Mouse (Mus musculus) hindbrain, embryonic 16.5 days (tissue): Measurements from ENCODE around the gene Gnl1. TPM values are rescaled to one million over a fixed set of nuclear protein-coding genes. Genes with fewer than 3 reads are reported as not detected.
"Not testable (repeated sequence)": the region's sequence is repeated elsewhere in the genome, so short reads cannot be mapped to it uniquely, and the experiment has no call there.

ENCODE experiments used
- ATAC-seq: fragments of 200-750 bp; cut with Nextera tagmentation; 2 replicates; pipeline ENCODE4 v1.8.0; 2017; ENCODE audit warnings: moderate TSS enrichment, moderate library complexity
- H3K27ac ChIP-seq: fragments of 300-500 bp; sonication (generic); 2 replicates; pipeline ENCODE4 v1.5.1; 2014; ENCODE audit warnings: low read depth, mild to moderate bottlenecking, control low read depth, low read length, moderate library complexity
- H3K27me3 ChIP-seq: fragments of 300-500 bp; sonication (generic); replicated peaks from 2 replicates; pipeline ENCODE4 v1.6.1; 2014; ENCODE audit warnings: low read length; ENCODE audit not compliant: control insufficient read depth, insufficient read depth
- H3K36me3 ChIP-seq: fragments of 300-500 bp; sonication (generic); 2 replicates; pipeline ENCODE4 v1.6.1; 2014; ENCODE audit warnings: mild to moderate bottlenecking, low read length, moderate library complexity, mixed read lengths; ENCODE audit not compliant: control insufficient read depth, insufficient read depth
- H3K4me1 ChIP-seq: fragments of 300-500 bp; sonication (generic); 2 replicates; pipeline ENCODE4 v1.6.1; 2014; ENCODE audit warnings: low read depth, low read length; ENCODE audit not compliant: control insufficient read depth, insufficient read depth
- H3K4me2 ChIP-seq: fragments of 300-500 bp; sonication (generic); 2 replicates; pipeline ENCODE4 v1.6.1; 2014; ENCODE audit warnings: mild to moderate bottlenecking, low read length, control low read depth, moderate library complexity
- H3K4me3 ChIP-seq: fragments of 300-500 bp; sonication (generic); 2 replicates; pipeline ENCODE4 v1.5.1; 2014; ENCODE audit warnings: mild to moderate bottlenecking, low read length, control low read depth, moderate library complexity
- H3K9ac ChIP-seq: fragments of 300-500 bp; sonication (generic); 2 replicates; pipeline ENCODE4 v1.6.1; 2014; ENCODE audit warnings: low read depth, mild to moderate bottlenecking, control low read depth, low read length, moderate library complexity
- H3K9me3 ChIP-seq: fragments of 300-500 bp; sonication (generic); 2 replicates; pipeline ENCODE4 v1.6.1; 2014; ENCODE audit warnings: mild to moderate bottlenecking, low read length, moderate library complexity; ENCODE audit not compliant: control insufficient read depth
- WGBS: fragments of 180-500 bp; shearing (Covaris S2); extraction: QIAGEN DNeasy Blood & Tissue Kit; methylation state at CpG from one replicate; pipeline ENCODE4 v1.1.7; 2014; 5-methylcytosine and 5-hydroxymethylcytosine counted together
- microRNA counts: library from miRNA; unstranded; fragments of <30 nt; microRNA quantifications from one replicate; lab custom pipeline; 2016
- microRNA-seq: library from miRNA; unstranded; fragments of <30 nt; microRNA quantifications from one replicate; pipeline ENCODE4, GENCODE M21; 2017
- polyA plus RNA-seq: library from polyadenylated mRNA; unstranded; fragments of >200 nt; fragmentation: Nextera tagmentation; extraction: Ambion mirVana; gene quantifications from 2 replicates; pipeline ENCODE4 v1.2.1, GENCODE M21; 2015

Gnl1 gene
- polyA plus RNA-seq, 1 experiment from 2014 or later, result 74.1 TPM

- not testable (repeated sequence) for H3K9me3 ChIP-seq, H3K36me3 ChIP-seq, H3K4me1 ChIP-seq, H3K27ac ChIP-seq, H3K27me3 ChIP-seq
- Histone ChIP-seq H3K4me3 (peak overlapping the region; percentile 46), H3K4me2 (peak overlapping the region; percentile 85), H3K9ac (peak overlapping the region; percentile 25)
- 36% methylated on average over 8 of the region's 8 CpGs for WGBS
- peak; percentile 6; the same call in 1 of the 2 replicates for ATAC-seq
Measured at GRCm38 (mm10) chr17:36030703-36031582, 51.3 kb downstream of the Gnl1 start.

- H3K4me3 ChIP-seq, result peak overlapping the region; percentile 46
- not testable (repeated sequence) for H3K9me3 ChIP-seq, H3K27ac ChIP-seq, H3K4me1 ChIP-seq, H3K36me3 ChIP-seq, H3K27me3 ChIP-seq
- whole genome bisulfite sequencing, result 1% methylated on average over 37 of the region's 40 CpGs
- peak; percentile 86 for ATAC-seq
- H3K9ac ChIP-seq, result peak overlapping the region; percentile 57
- H3K4me2 ChIP-seq, result peak overlapping the region; percentile 85
Measured at GRCm38 (mm10) chr17:36031583-36032331, 52.1 kb downstream of the Gnl1 start.

GRCm38 (mm10) chr17:36032351-36032875 is 52.8 kb downstream of the Gnl1 start, which contains the start of gene H2-T23:
TSS of gene H2-T23 (minus strand) at chr17:36032855.
- 1% methylated on average over 19 of the region's 25 CpGs for WGBS
- Histone ChIP-seq H3K4me2 (peak within 1 kb of the TSS; percentile 85), H3K9ac (peak within 1 kb of the TSS; percentile 57), H3K4me3 (peak within 1 kb of the TSS; percentile 46)
- H3K27me3 ChIP-seq, H3K9me3 ChIP-seq, H3K4me1 ChIP-seq, H3K27ac ChIP-seq, H3K36me3 ChIP-seq: not testable (repeated sequence)
- peak; percentile 25; the same call in 1 of the 2 replicates for ATAC-seq

- not testable (repeated sequence) for H3K27ac ChIP-seq, H3K4me3 ChIP-seq, H3K27me3 ChIP-seq, H3K36me3 ChIP-seq, ATAC-seq, H3K4me1 ChIP-seq, H3K9me3 ChIP-seq, H3K9ac ChIP-seq, H3K4me2 ChIP-seq
- WGBS, result 55% methylated on average over 3 of the region's 3 CpGs
Measured at GRCm38 (mm10) chr17:36034524-36034923, 54.9 kb downstream of the Gnl1 start.

GRCm38 (mm10) chr17:36035010-36035638 is 55.5 kb downstream of the Gnl1 start:
- not testable (repeated sequence) for H3K27ac ChIP-seq, H3K9me3 ChIP-seq, H3K4me3 ChIP-seq, H3K36me3 ChIP-seq, H3K4me2 ChIP-seq, H3K27me3 ChIP-seq, H3K9ac ChIP-seq, H3K4me1 ChIP-seq, ATAC-seq
- 45% methylated on average over 3 of the region's 3 CpGs for WGBS

GRCm38 (mm10) chr17:36036126-36036525 is 56.5 kb downstream of the Gnl1 start:
- H3K27me3 ChIP-seq, H3K4me3 ChIP-seq, H3K4me1 ChIP-seq, ATAC-seq, H3K36me3 ChIP-seq, H3K4me2 ChIP-seq, H3K9ac ChIP-seq, H3K27ac ChIP-seq, H3K9me3 ChIP-seq: not testable (repeated sequence)
- 87% methylated on average over 13 of the region's 13 CpGs for WGBS

MicroRNAs encoded within 50 kb of the gene (microRNA counts, 519-probe panel; counts per million panel counts)
- 2,002 counts per million, percentile 28 among the panel's probes with 10 or more counts for microRNA mmu-miR-877 (lab: Ali Mortazavi, UCI)

Small RNAs within 50 kb of the gene (microRNA-seq; reads per million reads assigned to microRNA genes)
- gene Mir877, result 86.2 reads per million, percentile 47 among the genes with 10 or more reads in this experiment

Other genes with a start within 250 kb of the Gnl1 start
- 14.5 and 17.2 TPM in 2 replicates for gene Ier3, start 158.2 kb upstream of the Gnl1 start, polyA plus RNA-seq
- 131 and 150 TPM in 2 replicates for gene Flot1, start 156.6 kb upstream of the Gnl1 start, polyA plus RNA-seq
- gene Tubb5, start 141.5 kb upstream of the Gnl1 start, polyA plus RNA-seq, result 1,705 and 1,762 TPM in 2 replicates
- 9.3 and 11.2 TPM in 2 replicates for gene Mdc1, start 138.3 kb upstream of the Gnl1 start, polyA plus RNA-seq
- 20.8 and 22.3 TPM in 2 replicates for gene Nrm, start 118.5 kb upstream of the Gnl1 start, polyA plus RNA-seq
- 18.9 and 24.4 TPM in 2 replicates for gene Ppp1r18, start 114.3 kb upstream of the Gnl1 start, polyA plus RNA-seq
- gene Dhx16, start 100.0 kb upstream of the Gnl1 start, polyA plus RNA-seq, result 25.0 and 33.3 TPM in 2 replicates
- gene 2310061I04Rik, start 82.4 kb upstream of the Gnl1 start, polyA plus RNA-seq, result 67.4 and 77.4 TPM in 2 replicates
- gene Atat1, start 69.8 kb upstream of the Gnl1 start, polyA plus RNA-seq, result 287 and 393 TPM in 2 replicates
- gene Mrps18b, start 63.5 kb upstream of the Gnl1 start, polyA plus RNA-seq, result 59.6 and 67.4 TPM in 2 replicates
- gene Ppp1r10, start 63.4 kb upstream of the Gnl1 start, polyA plus RNA-seq, result 32.7 and 40.2 TPM in 2 replicates
- gene Abcf1, start 10.1 kb upstream of the Gnl1 start, polyA plus RNA-seq, result 73.9 and 84.6 TPM in 2 replicates
- 93.3 and 93.7 TPM in 2 replicates for gene Prr3, start 385 bp downstream of the Gnl1 start, polyA plus RNA-seq
- 9.6 and 10.3 TPM in 2 replicates for gene H2-T24, start 40.7 kb downstream of the Gnl1 start, polyA plus RNA-seq
- gene H2-T23, start 53.0 kb downstream of the Gnl1 start, polyA plus RNA-seq, result 5.0 and 5.1 TPM in 2 replicates
- gene H2-T22, start 62.9 kb downstream of the Gnl1 start, polyA plus RNA-seq, result 8.2 and 9.2 TPM in 2 replicates
- not detected in 2 replicates for gene Gm6034, start 63.1 kb downstream of the Gnl1 start, polyA plus RNA-seq
- not detected in 2 replicates for gene Gm11127, start 78.5 kb downstream of the Gnl1 start, polyA plus RNA-seq
- gene Gm19684, start 141.8 kb downstream of the Gnl1 start, polyA plus RNA-seq, result not detected in 2 replicates
- not detected in 2 replicates for gene Gm7030, start 149.6 kb downstream of the Gnl1 start, polyA plus RNA-seq
- not detected in 2 replicates for gene Gm8909, start 188.7 kb downstream of the Gnl1 start, polyA plus RNA-seq
- not detected in 2 replicates for gene H2-T3, start 210.4 kb downstream of the Gnl1 start, polyA plus RNA-seq